Mouse (Mus musculus) skeletal muscle tissue, postnatal 0 days (tissue): Measurements from ENCODE around the gene Patl2. TPM values are rescaled to one million over a fixed set of nuclear protein-coding genes. Genes with fewer than 3 reads are reported as not detected.

Source experiments
- polyA plus RNA-seq: library from polyadenylated mRNA; unstranded; fragments of >200 nt; fragmentation: Nextera tagmentation; extraction: Ambion mirVana; gene quantifications from 2 replicates; pipeline ENCODE4 v1.2.1, GENCODE M21; 2015

The Patl2 gene
- polyA plus RNA-seq, result 0.05 TPM in 1 of 2 replicates, not detected in the other

DNA sequence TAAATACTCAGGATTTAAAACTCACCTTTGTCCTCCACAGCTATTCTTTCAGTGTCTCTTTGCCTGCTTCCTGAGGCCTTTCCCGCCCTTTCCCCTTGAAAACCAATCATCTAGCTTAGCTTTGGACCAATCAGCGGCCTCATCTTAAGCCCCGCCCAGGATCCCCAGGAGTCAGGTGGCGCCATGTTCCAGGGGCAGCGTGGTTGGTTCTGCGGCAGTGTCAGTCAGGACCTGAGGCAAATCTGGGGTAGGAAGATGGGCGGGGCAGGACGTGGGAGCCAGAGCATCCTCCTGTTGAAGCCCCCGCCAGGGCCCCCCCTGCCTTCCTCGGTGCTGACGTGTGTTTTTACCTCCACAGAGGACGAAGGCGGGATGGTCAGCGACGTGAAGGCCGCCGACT, at the start of gene Patl2, which contains the start of gene Terb2:
Gene Patl2 (minus strand): TSS at position 84 of the 400 bp plus-strand sequence.
Gene Terb2 (plus strand): TSS at position 167 of the 400 bp plus-strand sequence.

DNA sequence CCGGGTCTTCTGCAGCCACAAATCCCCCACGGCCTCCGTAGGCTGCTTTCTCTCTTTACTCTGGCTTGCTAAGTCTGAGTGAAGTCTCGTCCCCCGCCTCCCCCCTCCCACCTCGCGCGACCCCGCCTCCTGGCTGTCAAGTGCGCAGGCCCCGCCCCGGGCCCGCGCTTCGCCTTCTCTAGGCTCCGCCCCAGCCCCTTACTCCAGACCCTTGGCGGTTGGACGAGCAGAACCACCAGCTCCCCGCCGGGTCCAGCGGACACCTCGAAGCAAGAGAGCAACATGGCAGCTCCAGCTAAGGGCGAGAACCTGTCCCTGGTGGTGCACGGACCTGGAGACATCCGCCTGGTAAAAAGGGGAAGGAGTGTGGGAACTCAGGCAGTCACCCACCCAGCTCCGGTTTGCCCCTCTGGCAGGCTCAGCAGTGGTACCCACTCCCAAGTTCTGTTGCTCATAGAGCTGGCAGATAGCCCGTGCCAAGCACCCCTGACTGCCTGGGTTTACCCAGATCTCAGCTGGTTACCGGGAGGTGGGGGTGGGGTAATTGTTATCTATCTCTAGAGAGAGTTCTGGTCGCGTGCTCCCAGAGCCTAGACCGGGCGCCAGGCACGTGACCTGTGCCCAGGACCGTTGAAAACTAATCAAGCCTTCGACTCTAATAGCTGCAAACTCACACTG, 48.8 kb upstream of the Patl2 start, which contains the start of gene Sord:
Gene Sord (plus strand): TSS at position 139 of the 678 bp plus-strand sequence.

DNA sequence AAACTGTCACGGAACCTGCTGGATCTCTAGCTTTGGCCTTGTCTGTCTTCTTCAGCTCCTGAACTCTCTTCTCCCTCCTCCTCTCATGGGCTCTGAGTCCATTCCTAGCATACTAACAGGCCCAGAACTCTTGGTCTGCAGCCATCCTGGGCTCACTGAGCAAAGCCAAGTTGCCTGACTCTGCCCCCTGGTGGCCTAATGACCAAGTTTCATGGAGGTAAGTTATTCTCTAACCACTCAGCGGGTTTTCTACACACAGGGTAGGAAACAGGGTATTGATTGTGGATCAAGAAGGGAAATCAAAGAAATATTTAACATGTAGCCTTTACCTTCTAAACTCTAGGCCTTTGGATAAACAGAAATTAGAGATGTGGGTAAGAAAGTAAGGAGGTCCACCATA, 25.3 kb downstream of the Patl2 start, which contains the start of gene Trim69:
Gene Trim69 (plus strand): TSS at position 21 of the 400 bp plus-strand sequence.

DNA sequence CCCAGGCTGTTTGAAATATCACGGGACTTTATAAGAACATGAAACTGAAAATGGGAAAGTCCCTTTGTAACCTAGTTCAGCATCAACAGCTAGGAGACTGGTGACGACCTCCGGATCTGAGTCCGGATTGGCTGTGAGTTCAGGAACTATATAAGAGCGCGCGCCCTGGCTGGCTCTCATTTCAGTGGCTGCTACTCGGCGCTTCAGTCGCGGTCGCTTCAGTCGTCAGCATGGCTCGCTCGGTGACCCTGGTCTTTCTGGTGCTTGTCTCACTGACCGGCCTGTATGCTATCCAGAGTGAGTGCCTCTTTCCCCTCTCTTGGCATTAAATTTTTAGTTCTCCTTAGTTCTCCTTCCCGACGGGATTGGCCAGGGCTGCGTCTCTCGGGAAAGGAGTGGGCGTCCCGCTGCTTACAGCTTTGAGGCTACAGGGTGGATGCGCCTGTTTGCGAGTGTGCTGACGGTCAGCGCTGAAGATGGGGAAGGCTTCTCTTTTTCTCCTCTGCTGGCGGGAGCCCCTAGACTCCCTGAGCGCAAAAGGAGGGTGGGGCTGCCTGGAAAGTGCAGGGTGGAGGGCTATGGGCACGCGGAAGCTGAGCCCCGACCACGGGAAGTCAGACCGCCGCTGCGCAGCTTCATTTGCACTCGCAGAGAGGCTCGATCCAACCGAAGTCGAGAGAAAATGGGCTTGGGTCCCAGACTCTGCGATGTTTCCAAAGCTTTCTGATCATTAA, 38.3 kb downstream of the Patl2 start, which contains the start of gene B2m:
Gene B2m (plus strand): TSS at position 179 of the 734 bp plus-strand sequence.

DNA sequence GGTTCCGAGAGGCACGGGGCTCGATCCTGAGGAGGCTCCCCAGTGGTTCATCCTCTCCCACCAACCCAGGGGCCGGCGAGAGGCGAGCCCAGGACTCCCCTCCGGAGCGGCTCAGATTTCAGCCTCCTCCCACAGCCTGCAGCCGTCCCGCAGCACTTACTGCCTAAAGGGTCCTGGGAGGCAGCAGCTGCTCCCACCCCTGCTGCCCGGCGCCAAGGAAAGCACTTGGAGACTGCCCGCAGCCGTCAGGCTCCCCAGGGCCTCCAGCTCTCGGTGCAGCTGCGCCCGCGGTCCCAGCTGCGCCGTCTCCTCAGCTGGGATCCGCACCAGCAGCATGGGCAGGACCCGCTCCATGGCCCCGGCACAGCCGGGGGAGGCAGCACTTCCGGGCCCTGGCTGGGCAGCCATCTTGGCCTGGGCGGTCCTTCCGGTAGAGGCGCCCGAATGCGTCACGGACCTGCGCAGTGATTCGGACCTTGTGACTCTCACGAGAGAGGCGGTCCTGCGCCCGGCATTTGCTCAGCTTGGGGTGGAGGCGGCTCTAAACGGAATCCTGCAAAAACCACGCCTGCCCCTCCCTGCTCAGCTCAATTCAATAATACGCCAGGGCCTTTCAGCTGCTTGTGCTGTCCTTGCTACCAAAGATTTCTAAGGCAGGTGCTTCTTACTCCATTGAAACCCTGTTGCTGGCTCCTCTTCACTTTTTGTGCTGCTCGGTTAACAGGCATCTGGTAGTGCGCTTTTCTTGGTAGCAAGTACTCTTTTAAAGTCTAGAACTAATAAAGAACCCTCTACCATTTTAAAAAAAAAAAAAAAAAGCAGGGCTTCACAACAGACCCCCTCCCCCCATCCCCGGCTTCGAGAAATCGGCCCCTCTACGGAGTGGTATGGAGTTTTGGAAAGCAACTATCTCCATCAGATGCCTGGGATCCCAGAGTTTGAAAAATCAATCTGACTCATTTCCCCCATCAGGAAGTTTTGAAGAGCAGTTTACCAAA, 67.7 kb downstream of the Patl2 start, which contains the start of gene Spg11:
Gene Spg11 (minus strand): TSS at position 426 of the 998 bp plus-strand sequence.

Other genes starting within 250 kb of the Patl2 start
- 23.8 and 26.4 TPM in 2 replicates for gene Ctdspl2, start 230.2 kb downstream of the Patl2 start, polyA plus RNA-seq
- gene Mageb3, start 230.1 kb downstream of the Patl2 start, polyA plus RNA-seq, result 0.15 and 0.21 TPM in 2 replicates
- gene Eif3j1, start 157.6 kb downstream of the Patl2 start, polyA plus RNA-seq, result 11.5 and 13.1 TPM in 2 replicates
- 3.0 and 3.1 TPM in 2 replicates for gene Spg11, start 67.8 kb downstream of the Patl2 start, polyA plus RNA-seq
- gene B2m, start 38.5 kb downstream of the Patl2 start, polyA plus RNA-seq, result 403 and 586 TPM in 2 replicates
- gene Trim69, start 25.5 kb downstream of the Patl2 start, polyA plus RNA-seq, result not detected in 2 replicates
- gene Terb2, start 83 bp upstream of the Patl2 start, polyA plus RNA-seq, result not detected in 2 replicates
- gene Sord, start 48.6 kb upstream of the Patl2 start, polyA plus RNA-seq, result 13.8 and 13.9 TPM in 2 replicates
- 0.06 and 0.15 TPM in 2 replicates for gene Duox2, start 112.3 kb upstream of the Patl2 start, polyA plus RNA-seq
- 0.11 TPM in 1 of 2 replicates, not detected in the other for gene Duoxa2, start 112.7 kb upstream of the Patl2 start, polyA plus RNA-seq
- gene Duoxa1, start 127.5 kb upstream of the Patl2 start, polyA plus RNA-seq, result 1.1 and 1.6 TPM in 2 replicates
- gene Duox1, start 129.5 kb upstream of the Patl2 start, polyA plus RNA-seq, result 0.05 and 0.08 TPM in 2 replicates
- gene Shf, start 183.0 kb upstream of the Patl2 start, polyA plus RNA-seq, result 1.2 and 1.6 TPM in 2 replicates
- gene Slc28a2, start 240.3 kb upstream of the Patl2 start, polyA plus RNA-seq, result 3.1 and 3.6 TPM in 2 replicates